Mouse (Mus musculus) testis, adult 2 months (tissue): ENCODE data around the gene Tada2a.

ENCODE experiments used
- CTCF ChIP-seq: fragments of 200-500 bp; IDR thresholded peaks from 2 replicates; pipeline ENCODE4 v1.5.1; 2012; ENCODE audit warnings: low read depth, mild to moderate bottlenecking, inconsistent platforms, low read length, moderate library complexity; ENCODE audit not compliant: control insufficient read depth, insufficient read depth, insufficient replicate concordance
- POLR2A ChIP-seq: fragments of 200-500 bp; IDR thresholded peaks from 2 replicates; pipeline ENCODE4 v1.6.1; 2012; ENCODE audit warnings: low read depth, mild to moderate bottlenecking, inconsistent platforms, low read length, moderate library complexity; ENCODE audit not compliant: control insufficient read depth

- no peak for TF ChIP-seq CTCF
- no peak for TF ChIP-seq POLR2A
These were observed 49.1 kb downstream of the Tada2a start for GRCm38 (mm10) chr11:84080327-84080726.
